Mouse (Mus musculus) kidney, embryonic 15.5 days (tissue): ENCODE data around the gene Triap1. TPM values are rescaled to one million over a fixed set of nuclear protein-coding genes. Genes with fewer than 3 reads are reported as not detected.
A peak's percentile ranks its signal among the peaks of the same experiment; 100 is the strongest.
"Not testable (repeated sequence)": the region's sequence is repeated elsewhere in the genome, so short reads cannot be mapped to it uniquely, and the experiment has no call there.

Experiments
- ATAC-seq: fragments of 200-750 bp; cut with Nextera tagmentation; replicated peaks from 2 replicates; pipeline ENCODE4 v1.8.0; 2017; ENCODE audit warnings: moderate TSS enrichment; ENCODE audit not compliant: low FRiP score
- H3K27ac ChIP-seq: fragments of 300-500 bp; sonication (generic); 2 replicates; pipeline ENCODE4 v1.5.1; 2015; ENCODE audit warnings: mild to moderate bottlenecking, inconsistent platforms
- H3K27me3 ChIP-seq: fragments of 300-500 bp; sonication (generic); 2 replicates; pipeline ENCODE4 v1.6.1; 2015; ENCODE audit warnings: inconsistent platforms
- H3K36me3 ChIP-seq: fragments of 300-500 bp; sonication (generic); 2 replicates; pipeline ENCODE4 v1.6.1; 2015; ENCODE audit warnings: inconsistent platforms
- H3K4me1 ChIP-seq: fragments of 300-500 bp; sonication (generic); 2 replicates; pipeline ENCODE4 v1.6.1; 2015; ENCODE audit warnings: inconsistent platforms
- H3K4me2 ChIP-seq: fragments of 300-500 bp; sonication (generic); 2 replicates; pipeline ENCODE4 v1.6.1; 2015; ENCODE audit warnings: moderate library complexity, mild to moderate bottlenecking, inconsistent platforms
- H3K4me3 ChIP-seq: fragments of 300-500 bp; sonication (generic); replicated peaks from 2 replicates; pipeline ENCODE4 v1.5.1; 2015; ENCODE audit warnings: mild to moderate bottlenecking, inconsistent platforms
- H3K9ac ChIP-seq: fragments of 300-500 bp; sonication (generic); 2 replicates; pipeline ENCODE4 v1.6.1; 2015; ENCODE audit warnings: mild to moderate bottlenecking, inconsistent platforms
- H3K9me3 ChIP-seq: fragments of 300-500 bp; sonication (generic); replicated peaks from 2 replicates; pipeline ENCODE4 v1.6.1; 2016; ENCODE audit warnings: inconsistent platforms
- WGBS: fragments of 180-500 bp; shearing (Covaris S2); methylation state at CpG from one replicate; pipeline ENCODE4 v1.1.7; 2015; ENCODE audit warnings: mixed read lengths; 5-methylcytosine and 5-hydroxymethylcytosine counted together
- polyA plus RNA-seq: library from polyadenylated mRNA; unstranded; fragments of >200 nt; fragmentation: Nextera tagmentation; extraction: Ambion mirVana; gene quantifications from 2 replicates; pipeline ENCODE4 v1.2.1, GENCODE M21; 2015

Triap1 gene
- polyA plus RNA-seq, 1 experiment from 2014 or later, result 56.2 TPM

DNA sequence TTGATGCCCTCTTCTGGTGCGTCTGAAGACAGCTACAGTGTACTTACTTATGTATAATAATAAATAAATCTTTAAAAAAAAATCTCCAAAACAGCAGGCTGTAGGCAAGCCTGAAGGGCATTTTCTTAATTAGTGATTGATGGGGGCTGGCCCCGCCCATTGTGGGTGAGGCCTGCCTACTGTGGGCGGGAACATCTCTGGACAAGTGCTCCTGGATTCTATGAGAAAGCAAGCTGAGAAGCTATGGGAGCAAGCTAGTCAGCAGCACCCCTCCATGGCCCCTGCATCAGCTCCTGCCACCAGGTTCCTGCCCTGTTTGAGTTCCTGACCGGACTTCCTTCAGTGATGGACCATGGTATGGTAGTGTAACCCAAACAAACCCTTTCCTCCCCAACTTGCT, 23.8 kb downstream of the Triap1 start:
- Histone ChIP-seq H3K36me3 (no peaks in the 10 kb centered on the region), H3K9me3 (no peaks in the 10 kb centered on the region), H3K27me3 (no peaks in the 10 kb centered on the region), H3K4me3 (no peak overlapping the region), H3K9ac (no peak overlapping the region), H3K4me1 (peaks cover 12% of the 10 kb centered on the region), H3K27ac (no peak overlapping the region), H3K4me2 (no peak overlapping the region)
- ATAC-seq, result no peak
- WGBS, result 83% methylated on average over 4 of the region's 4 CpGs

GRCm38 (mm10) chr5:115371736-115372135, 30.7 kb downstream of the Triap1 start:
- 0 out of 2 replicates have a peak overlapping the region, but pooled peaks have one; percentile 39 for H3K27ac ChIP-seq
- H3K4me3 ChIP-seq, result no peak overlapping the region
- peaks cover 18% of the 10 kb centered on the region for H3K4me1 ChIP-seq
- 22% methylated on average over 9 of the region's 9 CpGs for WGBS
- no peaks in the 10 kb centered on the region for H3K9me3 ChIP-seq
- H3K9ac ChIP-seq, result no peak overlapping the region
- H3K4me2 ChIP-seq, result no peak overlapping the region
- peak; percentile 67; the same call in 1 of the 2 replicates for ATAC-seq
- H3K36me3 ChIP-seq, result no peaks in the 10 kb centered on the region
- no peaks in the 10 kb centered on the region for H3K27me3 ChIP-seq

- peak overlapping the region; percentile 45; the same call in 1 of the 2 replicates for H3K9ac ChIP-seq
- peak overlapping the region; percentile 71 for H3K27ac ChIP-seq
These were observed 32.6 kb downstream of the Triap1 start for GRCm38 (mm10) chr5:115373441-115374203.

GRCm38 (mm10) chr5:115374204-115374820, 33.3 kb downstream of the Triap1 start:
- H3K4me2 ChIP-seq, result peak overlapping the region; percentile 69
- ATAC-seq, result no peak
- H3K9me3 ChIP-seq, result no peaks in the 10 kb centered on the region
- H3K4me1 ChIP-seq, result peaks cover 18% of the 10 kb centered on the region
- peak overlapping the region; percentile 45; the same call in 1 of the 2 replicates for H3K9ac ChIP-seq
- H3K27ac ChIP-seq, result peak overlapping the region; percentile 71
- peak overlapping the region; percentile 33 for H3K4me3 ChIP-seq
- H3K27me3 ChIP-seq, result no peaks in the 10 kb centered on the region
- 12% methylated on average over 11 of the region's 11 CpGs for WGBS
- no peaks in the 10 kb centered on the region for H3K36me3 ChIP-seq

More at GRCm38 (mm10) chr5:115373441-115374203, 32.6 kb downstream of the Triap1 start:
- peak; percentile 59; the same call in 1 of the 2 replicates for ATAC-seq
- no peaks in the 10 kb centered on the region for H3K36me3 ChIP-seq
- no peaks in the 10 kb centered on the region for H3K9me3 ChIP-seq
- H3K4me3 ChIP-seq, result peak overlapping the region; percentile 33
- peaks cover 18% of the 10 kb centered on the region for H3K4me1 ChIP-seq
- peak overlapping the region; percentile 69 for H3K4me2 ChIP-seq
- 13% methylated on average over 26 of the region's 26 CpGs for WGBS
- H3K27me3 ChIP-seq, result no peaks in the 10 kb centered on the region

GRCm38 (mm10) chr5:115375436-115375835, 34.4 kb downstream of the Triap1 start:
- Histone ChIP-seq H3K4me2 (no peak overlapping the region), H3K9ac (no peak overlapping the region)
- WGBS, result 86% methylated on average over 2 of the region's 2 CpGs

DNA sequence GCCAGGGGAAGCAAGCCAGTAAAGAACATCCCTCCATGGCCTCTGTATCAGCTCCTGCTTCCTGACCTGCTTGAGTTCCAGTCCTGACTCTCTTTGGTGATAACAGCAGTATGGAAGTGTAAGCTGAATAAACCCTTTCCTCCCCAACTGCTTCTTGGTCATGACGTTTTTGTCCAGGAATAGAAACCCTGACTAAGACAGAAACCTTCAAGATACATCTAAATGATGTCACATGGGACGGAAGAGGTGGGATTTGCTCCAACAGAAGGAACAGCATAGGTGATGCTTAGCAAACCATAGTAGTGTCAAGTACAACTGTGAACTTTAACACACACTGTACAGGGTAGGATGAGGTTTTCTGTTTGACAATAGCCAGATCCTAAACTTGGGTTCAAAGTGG, 37.9 kb downstream of the Triap1 start:
- H3K9ac ChIP-seq, ATAC-seq, H3K9me3 ChIP-seq, H3K27me3 ChIP-seq, H3K36me3 ChIP-seq, H3K27ac ChIP-seq, H3K4me3 ChIP-seq, H3K4me1 ChIP-seq, H3K4me2 ChIP-seq: not testable (repeated sequence)
- WGBS, result 80% methylated on average over 2 of the region's 2 CpGs

More at GRCm38 (mm10) chr5:115375436-115375835, 34.4 kb downstream of the Triap1 start:
- H3K4me1 ChIP-seq, result peaks cover 18% of the 10 kb centered on the region
- H3K27me3 ChIP-seq, result no peaks in the 10 kb centered on the region
- H3K4me3 ChIP-seq, result no peak overlapping the region
- H3K36me3 ChIP-seq, result no peaks in the 10 kb centered on the region
- ATAC-seq, result no peak
- H3K27ac ChIP-seq, result no peak overlapping the region
- no peaks in the 10 kb centered on the region for H3K9me3 ChIP-seq

GRCm38 (mm10) chr5:115391935-115392334, 50.9 kb downstream of the Triap1 start:
- no peak overlapping the region for H3K9ac ChIP-seq
- H3K27me3 ChIP-seq, result no peaks in the 10 kb centered on the region
- no peak overlapping the region for H3K4me3 ChIP-seq
- peak overlapping the region; percentile 20; the same call in 1 of the 2 replicates for H3K27ac ChIP-seq
- H3K36me3 ChIP-seq, result no peaks in the 10 kb centered on the region
- no peaks in the 10 kb centered on the region for H3K9me3 ChIP-seq
- H3K4me1 ChIP-seq, result peaks cover 32% of the 10 kb centered on the region
- ATAC-seq, result no peak
- no peak overlapping the region for H3K4me2 ChIP-seq
- WGBS, result 16% methylated on average over 9 of the region's 9 CpGs

GRCm38 (mm10) chr5:115392969-115393368, 51.9 kb downstream of the Triap1 start:
- WGBS, result 80% methylated on average over 1 of the region's 1 CpGs
- Histone ChIP-seq H3K27ac (no peak overlapping the region), H3K9ac (no peak overlapping the region), H3K27me3 (0 out of 2 replicates have a peak, but pooled peaks cover 3% of the 10 kb centered on the region), H3K4me3 (no peak overlapping the region), H3K4me1 (peaks cover 35% of the 10 kb centered on the region), H3K9me3 (no peaks in the 10 kb centered on the region), H3K4me2 (no peak overlapping the region), H3K36me3 (no peaks in the 10 kb centered on the region)
- no peak for ATAC-seq

Other genes with a start within 250 kb of the Triap1 start
- gene Gm10401, start 242.9 kb upstream of the Triap1 start, polyA plus RNA-seq, result 33.0 and 34.2 TPM in 2 replicates
- gene Acads, start 221.9 kb upstream of the Triap1 start, polyA plus RNA-seq, result 85.1 and 94.7 TPM in 2 replicates
- 43.7 and 48.1 TPM in 2 replicates for gene Unc119b, start 206.2 kb upstream of the Triap1 start, polyA plus RNA-seq
- 84.7 and 97.3 TPM in 2 replicates for gene Mlec, start 183.0 kb upstream of the Triap1 start, polyA plus RNA-seq
- 1.7 TPM in 2 replicates for gene Cabp1, start 146.8 kb upstream of the Triap1 start, polyA plus RNA-seq
- gene Pop5, start 105.4 kb upstream of the Triap1 start, polyA plus RNA-seq, result 114 and 123 TPM in 2 replicates
- gene Rnf10, start 68.3 kb upstream of the Triap1 start, polyA plus RNA-seq, result 134 and 142 TPM in 2 replicates
- 51.0 and 51.2 TPM in 2 replicates for gene Coq5, start 61.6 kb upstream of the Triap1 start, polyA plus RNA-seq
- 1,617 and 1,807 TPM in 2 replicates for gene Dynll1, start 40.2 kb upstream of the Triap1 start, polyA plus RNA-seq
- 301 and 315 TPM in 2 replicates for gene Srsf9, start 14.0 kb upstream of the Triap1 start, polyA plus RNA-seq
- 27.9 and 29.2 TPM in 2 replicates for gene Gatc, start within 50 bp of the Triap1 start, polyA plus RNA-seq
- 981 and 995 TPM in 2 replicates for gene Cox6a1, start 7.8 kb downstream of the Triap1 start, polyA plus RNA-seq
- 21.1 and 22.0 TPM in 2 replicates for gene Msi1, start 88.4 kb downstream of the Triap1 start, polyA plus RNA-seq
- gene Pla2g1b, start 125.0 kb downstream of the Triap1 start, polyA plus RNA-seq, result 0.61 and 1.2 TPM in 2 replicates
- 24.6 and 25.0 TPM in 2 replicates for gene Sirt4, start 143.5 kb downstream of the Triap1 start, polyA plus RNA-seq
- gene Pxn, start 165.5 kb downstream of the Triap1 start, polyA plus RNA-seq, result 51.7 and 56.1 TPM in 2 replicates
- gene Rplp0, start 218.2 kb downstream of the Triap1 start, polyA plus RNA-seq, result 1,539 and 1,600 TPM in 2 replicates
- 44.3 and 49.3 TPM in 2 replicates for gene Gcn1l1, start 224.0 kb downstream of the Triap1 start, polyA plus RNA-seq